Mouse (Mus musculus): ENCODE results near the gene Gid4.
"Not testable (repeated sequence)": the region's sequence is repeated elsewhere in the genome, so short reads cannot be mapped to it uniquely, and the experiment has no call there.

The Gid4 gene

DNA sequence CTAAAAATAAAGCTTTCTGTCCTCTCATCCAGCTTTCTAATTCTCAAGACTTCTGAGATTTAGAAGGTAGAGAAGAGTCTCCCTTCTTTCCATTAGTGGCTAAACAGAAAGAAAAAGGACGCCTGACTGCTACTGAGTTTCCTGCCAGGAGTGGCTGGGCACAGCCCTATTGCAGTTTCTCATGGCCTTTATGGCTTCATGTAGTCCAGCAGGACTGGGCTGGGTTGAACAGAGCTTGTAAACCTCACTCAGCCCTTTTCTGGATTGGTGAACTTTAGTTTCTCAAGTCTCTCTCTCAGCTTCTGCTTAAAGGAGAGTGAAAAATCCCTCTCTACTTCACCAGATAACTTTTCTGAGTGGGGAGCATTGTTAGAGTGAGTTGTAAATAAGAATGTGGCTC lies 9.5 kb downstream of the Gid4 start:
- in situ Hi-C loops (cut with MboI; ENCODE audit: low sequenced_read_pairs), result no loop called here

DNA sequence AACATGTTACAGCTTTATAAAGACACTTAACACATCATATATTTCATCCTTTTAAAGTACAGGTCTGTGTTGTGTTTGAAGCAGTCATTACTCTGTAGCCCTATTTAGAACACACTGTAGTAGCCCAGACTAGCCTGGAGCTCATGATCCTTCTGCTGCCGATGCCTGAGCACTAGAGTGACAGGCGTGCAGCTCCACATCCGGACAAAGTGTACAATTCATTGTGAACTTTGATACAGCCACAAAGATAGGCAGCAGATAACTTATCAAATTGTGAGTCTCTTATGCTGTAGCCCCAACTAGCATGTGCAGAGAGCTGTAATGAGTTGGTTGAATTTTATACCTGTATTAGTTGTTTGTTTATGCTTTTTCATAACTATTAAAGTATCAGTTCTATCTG lies 10.7 kb downstream of the Gid4 start:
- in situ Hi-C loops (cut with MboI; ENCODE audit: low sequenced_read_pairs), result no loop called here

DNA sequence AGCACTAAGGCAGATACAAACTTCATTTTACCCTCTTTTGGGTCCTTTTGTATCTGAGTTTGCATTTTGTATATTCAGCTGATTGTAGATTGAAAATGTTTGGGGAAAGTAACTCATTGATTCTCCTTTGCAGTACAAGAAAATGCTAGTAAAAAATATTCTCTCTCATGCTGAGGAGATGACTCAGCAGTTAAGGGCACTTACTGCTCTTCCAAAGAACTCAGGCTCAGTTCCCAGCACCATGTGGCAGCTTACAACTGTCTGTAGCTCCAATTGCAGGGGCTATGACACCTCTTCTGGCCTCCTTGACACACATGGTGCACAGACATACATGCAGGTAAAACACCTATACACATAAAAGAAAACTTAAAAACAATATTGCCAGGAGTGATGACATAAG lies 16.6 kb downstream of the Gid4 start:
- in situ Hi-C loops (cut with MboI; ENCODE audit: low sequenced_read_pairs), result no loop called here

DNA sequence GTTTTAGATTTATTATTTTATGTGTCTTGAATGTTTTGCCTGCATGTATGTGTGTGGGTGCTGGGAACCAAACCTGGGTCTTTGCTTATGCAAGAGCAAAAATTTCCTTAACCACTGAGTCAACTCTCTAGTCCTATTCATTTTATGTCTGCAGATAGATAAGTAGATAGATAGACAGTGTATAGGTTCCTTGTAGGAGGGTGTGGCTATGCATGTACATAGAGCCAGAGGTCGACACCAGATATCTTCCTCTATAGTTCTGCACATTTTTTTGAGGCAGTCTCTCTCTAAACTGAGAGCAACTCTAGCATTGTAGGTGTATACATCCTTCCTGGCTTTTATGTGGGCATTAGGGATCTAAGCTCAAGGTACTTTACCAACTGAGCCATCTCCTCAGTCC lies 18.2 kb downstream of the Gid4 start:
- in situ Hi-C loops (cut with MboI; ENCODE audit: low sequenced_read_pairs), result no loop called here

DNA sequence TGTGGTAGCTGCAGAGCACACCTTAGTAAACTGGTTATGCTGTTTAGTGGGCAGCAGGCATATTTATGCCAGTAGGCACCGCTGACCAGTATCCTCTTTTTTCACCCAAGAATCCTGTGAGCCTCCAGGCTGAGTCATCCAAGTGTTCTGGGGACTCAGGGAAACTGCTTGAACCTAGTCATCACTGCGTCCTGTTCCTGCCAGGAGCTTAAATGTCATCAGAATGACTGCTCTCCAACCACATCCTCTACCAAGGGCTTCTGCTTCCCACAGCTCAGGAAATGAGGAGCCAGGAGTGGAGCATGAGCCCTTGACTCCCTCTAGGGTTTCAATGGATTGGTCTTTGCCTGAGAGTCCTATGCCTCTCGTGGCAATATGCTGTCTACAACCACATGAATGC lies 19.7 kb downstream of the Gid4 start:
- in situ Hi-C loops (cut with MboI; ENCODE audit: low sequenced_read_pairs), result no loop called here

DNA sequence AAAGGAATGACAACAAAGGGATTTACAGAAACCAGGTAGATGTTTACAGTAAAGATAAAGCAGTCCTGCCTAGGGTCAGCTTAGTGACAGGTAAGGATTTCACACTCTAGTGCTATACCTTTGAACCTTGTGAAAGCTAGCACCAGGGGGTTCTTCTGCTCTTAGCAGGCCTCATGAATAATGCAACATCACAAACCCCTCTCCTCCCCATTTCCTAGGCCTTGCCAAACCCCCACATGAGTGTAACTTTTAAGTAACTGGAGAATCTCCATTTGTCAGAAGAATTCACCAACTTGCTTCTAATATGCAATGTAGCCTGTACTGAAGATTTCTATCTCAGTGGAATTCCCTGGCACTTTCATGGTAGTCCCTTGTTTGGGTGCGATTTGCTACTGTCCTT lies 22.7 kb downstream of the Gid4 start:
- in situ Hi-C loops (cut with MboI; ENCODE audit: low sequenced_read_pairs), result not testable (repeated sequence)

DNA sequence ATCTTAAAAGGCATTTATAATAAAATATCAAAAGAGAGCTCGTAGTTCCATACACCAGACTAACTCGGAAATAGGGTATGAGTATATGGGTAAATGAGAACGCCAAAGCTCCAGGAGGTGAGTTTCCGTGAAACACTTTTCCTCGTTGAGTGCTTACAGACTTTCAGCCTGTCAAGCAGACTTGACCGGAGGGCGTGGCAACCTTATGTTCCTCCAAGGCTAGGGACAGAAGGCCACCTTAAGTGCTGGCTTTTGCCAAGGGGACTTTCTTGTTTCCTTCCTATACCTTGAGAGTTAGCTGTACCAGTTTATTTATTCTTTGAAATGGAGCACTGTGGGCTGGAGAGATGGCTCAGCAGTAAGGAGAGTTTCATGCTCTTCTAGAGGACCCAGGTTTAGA lies 23.2 kb downstream of the Gid4 start:
- in situ Hi-C loops (cut with MboI; ENCODE audit: low sequenced_read_pairs), result no loop called here

DNA sequence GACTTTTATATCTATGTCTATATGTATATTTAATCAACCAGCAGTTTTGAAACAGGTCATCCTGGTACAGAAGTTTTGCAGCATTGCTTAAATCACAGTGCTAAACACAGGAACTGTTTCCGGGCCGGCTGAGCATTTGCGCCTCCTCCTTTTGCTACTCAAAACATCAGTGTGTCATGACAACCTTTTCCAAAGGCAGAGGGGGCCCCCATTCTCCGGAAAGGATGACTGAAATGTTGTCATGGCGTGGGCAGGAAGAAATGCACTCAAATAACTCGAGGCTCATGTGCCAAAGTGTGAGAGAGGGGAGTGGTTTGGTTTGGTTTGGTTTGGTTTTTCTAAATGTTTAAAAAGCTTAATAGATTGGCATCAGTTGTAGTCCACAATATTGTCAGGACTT lies 26.0 kb downstream of the Gid4 start:
- in situ Hi-C loops (cut with MboI; ENCODE audit: low sequenced_read_pairs), result no loop called here

DNA sequence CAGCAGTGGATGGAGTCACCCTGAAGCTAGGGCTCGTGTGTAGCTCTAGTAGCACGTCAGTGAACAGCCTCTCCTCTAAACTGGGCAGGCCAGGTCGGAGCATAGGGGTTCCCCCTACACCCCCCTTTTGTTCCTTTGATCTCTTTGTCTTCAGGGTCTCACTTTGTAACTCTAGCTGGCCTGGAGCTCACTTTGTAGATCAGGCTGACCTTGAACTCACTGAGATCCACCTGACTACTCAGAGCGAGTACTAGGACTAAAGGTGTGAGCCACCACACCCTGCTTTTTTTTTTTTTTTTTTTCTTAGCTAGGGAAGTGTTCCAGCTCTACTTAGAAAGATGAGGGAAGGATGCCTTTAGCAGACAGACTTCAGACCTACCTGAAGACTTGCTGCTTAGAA lies 27.1 kb downstream of the Gid4 start:
- in situ Hi-C loops (cut with MboI; ENCODE audit: low sequenced_read_pairs), result no loop called here

DNA sequence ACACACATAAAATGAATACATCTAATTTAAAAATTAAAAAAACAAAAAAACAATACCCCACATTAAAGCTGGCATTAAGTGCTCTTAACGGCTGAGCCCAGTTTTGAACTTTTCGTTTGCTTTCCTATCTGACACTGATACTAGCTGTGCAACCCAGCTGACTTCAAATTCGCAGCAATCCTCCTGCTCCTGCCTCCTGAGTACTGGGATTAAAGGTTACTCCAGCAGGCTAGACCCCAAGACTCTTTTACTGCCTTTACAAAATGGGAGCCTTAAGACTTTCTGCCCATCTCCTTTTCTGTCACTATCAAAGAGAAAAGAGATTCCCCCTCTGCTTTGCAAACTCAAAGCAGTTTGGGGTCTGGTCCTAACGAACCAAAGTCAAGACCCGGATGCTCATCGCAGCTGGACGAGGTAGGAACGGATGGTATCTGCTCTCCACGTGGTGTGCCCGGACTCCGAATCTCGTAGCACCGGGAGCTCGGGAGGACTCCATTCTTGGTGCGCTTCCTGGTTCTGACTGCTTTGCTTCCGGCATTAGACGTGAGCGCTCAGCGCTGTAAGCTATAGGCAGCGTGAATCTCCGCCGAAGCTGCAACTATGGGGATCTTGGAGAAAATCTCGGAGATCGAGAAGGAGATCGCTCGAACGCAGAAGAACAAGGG lies 37.3 kb downstream of the Gid4 start, which contains the start of gene Drg2:
Gene Drg2 (plus strand): TSS at position 512 of the 665 bp plus-strand sequence.
- in situ Hi-C loops (cut with MboI; ENCODE audit: low sequenced_read_pairs), result no loop called here

DNA sequence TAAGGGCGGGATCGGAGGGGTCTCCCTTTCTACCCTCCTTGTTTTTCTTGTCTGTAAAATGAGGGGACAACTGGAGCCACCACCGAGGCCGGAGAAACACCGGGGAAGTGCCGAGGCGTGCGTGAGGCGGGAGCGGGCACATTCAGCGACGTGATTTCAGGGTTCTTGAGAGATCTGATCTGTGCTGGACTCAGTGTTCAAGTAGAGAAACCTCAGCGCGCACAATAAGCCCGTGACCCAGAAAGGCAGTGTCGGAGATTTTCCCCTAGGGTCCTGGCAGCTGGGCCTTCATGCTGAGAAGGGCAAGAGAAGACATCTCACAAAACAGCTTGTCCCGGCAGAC lies 37.8 kb downstream of the Gid4 start:
- in situ Hi-C loops (cut with MboI; ENCODE audit: low sequenced_read_pairs), result no loop called here

DNA sequence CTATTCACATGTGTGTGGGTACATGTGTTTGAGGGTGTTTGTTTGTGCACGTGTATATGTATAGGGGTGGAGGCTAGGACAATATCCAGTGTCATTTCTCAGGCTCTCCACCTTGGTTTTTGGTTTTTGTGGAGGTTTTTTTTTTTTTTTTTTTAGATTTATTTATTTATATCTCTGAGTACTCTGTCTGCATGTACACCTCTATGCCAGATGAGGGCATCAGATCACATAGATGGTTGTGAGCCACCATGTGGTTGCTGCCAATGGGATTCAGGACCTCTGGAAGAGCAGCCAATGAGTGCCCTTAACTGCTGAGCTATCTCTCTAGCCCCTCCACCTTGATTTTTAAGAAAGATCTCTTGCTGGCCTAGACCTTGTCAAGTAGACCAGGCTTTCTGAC lies 41.0 kb downstream of the Gid4 start:
- in situ Hi-C loops (cut with MboI; ENCODE audit: low sequenced_read_pairs), result no loop called here

DNA sequence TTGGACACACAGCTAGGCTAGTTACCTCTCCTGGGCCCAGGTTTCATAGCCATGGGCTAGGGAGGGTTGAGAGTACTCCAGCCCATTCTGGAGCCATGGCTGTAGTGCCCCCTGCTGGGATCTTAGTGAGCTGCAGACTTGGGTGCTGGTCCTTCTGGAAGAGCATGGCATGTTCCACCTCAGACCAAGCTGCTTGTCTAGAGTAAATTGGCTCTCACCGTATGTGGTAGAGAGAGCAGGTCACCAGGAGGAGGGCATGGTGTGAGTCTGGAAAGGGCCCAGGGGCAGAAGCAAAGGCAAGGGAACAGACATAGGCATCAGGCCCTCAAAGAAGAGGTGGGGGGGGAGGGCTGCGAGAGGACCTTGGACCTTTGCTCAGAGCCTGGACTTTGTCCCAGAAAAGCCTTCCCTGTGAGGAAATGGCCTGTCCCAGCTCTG lies 49.0 kb downstream of the Gid4 start:
- in situ Hi-C loops (cut with MboI; ENCODE audit: low sequenced_read_pairs), result no loop called here

DNA sequence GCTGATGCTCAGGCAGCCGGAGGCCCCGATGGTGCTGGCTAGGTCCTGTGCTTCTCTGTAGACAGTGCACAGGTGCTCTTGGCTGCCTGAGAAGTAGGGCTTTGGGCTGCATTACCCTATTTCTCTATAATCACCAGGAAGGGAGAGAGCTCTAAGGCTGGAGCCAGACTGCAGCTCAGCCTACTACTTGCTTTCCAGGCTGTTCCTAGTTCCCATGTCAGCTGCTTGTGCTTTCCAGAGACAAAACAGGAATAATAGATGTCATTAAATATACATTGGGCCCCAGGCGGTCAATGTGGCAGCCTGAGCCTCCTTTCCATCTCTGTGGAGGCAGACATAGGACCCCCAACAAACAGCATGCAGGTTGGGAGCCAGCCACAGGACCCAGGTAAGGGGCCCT lies 52.1 kb downstream of the Gid4 start, which contains the start of gene Myo15:
Gene Myo15 (plus strand): TSS at position 301 of the 400 bp plus-strand sequence.
- in situ Hi-C loops (cut with MboI; ENCODE audit: low sequenced_read_pairs), result no loop called here

DNA sequence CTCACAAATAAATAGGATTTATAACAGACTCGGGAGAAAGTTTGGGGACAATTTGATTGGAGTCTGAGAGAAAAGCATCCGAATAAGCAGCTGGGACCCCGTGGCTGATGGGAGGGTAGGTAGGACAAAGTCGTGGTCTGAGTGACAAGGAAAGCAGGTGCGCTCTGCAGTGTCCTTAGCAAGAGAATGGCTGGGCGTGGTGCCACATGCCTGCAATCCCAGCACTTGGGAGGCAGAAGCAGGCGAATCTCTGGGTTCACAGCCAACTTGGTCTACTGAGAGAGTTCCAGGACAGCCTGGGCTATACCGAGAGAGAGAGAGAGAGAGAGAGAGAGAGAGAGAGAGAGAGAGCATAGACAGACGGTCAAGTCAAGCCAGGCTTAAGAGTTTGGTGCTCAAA lies 53.8 kb downstream of the Gid4 start:
- in situ Hi-C loops (cut with MboI; ENCODE audit: low sequenced_read_pairs), result no loop called here

DNA sequence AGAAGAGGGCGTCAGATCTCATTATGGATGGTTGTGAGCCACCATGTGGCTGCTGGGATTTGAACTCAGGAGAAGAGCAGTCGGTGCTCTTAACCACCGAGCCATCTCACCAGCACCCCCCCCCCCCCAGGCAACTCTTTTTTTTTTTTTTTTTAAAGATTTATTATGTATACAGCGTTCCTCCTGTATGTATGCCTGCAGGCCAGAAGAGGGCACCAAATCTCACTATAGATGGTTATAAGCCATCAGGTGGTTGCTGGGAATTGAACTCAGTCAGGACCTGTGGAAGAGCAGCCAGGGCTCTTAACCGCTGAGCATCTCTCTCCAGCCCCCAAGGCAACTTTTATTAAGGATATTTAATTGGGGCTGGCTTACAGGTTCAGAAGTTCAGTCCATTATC lies 57.6 kb downstream of the Gid4 start:
- in situ Hi-C loops (cut with MboI; ENCODE audit: low sequenced_read_pairs), result no loop called here

DNA sequence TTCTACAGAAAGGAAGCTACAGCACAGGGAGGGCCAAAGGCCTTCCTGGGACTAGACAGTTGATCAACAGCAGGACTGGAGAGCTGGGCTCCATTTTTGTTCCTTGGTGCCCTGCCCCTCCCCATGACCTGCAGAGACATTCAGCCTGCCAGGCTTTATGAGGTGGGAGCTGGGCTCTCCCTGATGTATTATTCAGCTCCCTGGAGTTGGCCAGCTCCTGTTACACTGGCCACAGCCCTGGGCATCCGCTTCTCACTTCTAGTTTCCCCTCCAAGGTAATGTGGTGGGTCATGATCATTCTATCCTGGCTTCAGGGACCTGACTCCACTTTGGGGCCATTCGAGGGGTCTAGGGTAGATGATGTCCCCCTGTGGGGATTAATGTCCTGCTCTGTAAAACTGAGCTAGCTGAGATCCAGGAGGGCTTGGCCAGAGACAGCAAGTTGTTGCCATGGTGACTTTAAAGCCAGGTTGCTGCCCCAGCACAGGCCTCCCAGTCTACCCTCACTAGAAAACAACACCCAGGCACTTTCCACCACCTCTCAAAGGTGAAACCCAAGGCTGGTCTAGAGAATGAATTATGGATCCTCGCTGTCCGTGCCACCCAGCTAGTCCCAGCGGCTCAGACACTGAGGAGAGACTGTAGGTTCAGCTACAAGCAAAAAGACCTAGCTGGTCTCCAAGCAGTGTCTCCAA lies 58.9 kb downstream of the Gid4 start:
- in situ Hi-C loops (cut with MboI; ENCODE audit: low sequenced_read_pairs), result no loop called here

DNA sequence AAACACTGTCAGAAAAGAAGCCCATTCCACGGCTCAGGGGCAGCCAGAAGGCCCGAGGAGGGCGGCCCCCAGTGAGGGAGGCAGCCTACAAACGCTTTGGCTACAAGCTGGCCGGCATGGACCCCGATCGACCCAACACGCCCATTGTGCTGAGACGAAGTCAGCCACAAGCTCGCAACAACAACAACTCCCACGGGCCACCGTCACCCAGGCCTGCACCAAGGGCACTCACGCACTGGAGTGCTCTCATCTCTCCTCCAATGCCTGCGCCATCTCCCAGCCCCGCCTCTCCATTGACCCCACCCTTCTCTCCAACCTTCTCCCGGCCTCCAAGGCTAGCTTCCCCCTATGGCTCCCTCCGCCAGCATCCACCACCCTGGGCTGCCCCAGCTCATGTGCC lies 61.2 kb downstream of the Gid4 start:
- in situ Hi-C loops (cut with MboI; ENCODE audit: low sequenced_read_pairs), result no loop called here

DNA sequence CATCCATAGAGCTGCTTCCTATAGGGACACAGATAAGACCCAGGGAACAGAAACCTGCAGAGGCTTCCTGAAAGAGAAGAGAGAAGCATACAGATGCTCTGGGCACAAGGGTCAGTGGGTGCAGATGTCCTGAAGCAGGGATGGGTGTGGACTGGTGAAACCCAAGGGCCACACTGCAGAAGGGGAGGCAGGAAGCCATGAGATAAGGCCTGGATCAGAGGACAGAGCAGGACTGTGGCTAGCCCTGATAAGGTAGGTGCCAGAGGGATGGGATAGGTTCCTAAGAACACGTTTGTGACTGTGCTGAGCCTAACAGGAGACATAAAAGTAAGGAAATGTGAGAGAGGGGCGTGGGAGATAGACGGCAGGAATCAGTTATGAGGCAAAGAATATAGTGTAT lies 69.3 kb downstream of the Gid4 start:
- in situ Hi-C loops (cut with MboI; ENCODE audit: low sequenced_read_pairs), result no loop called here

DNA sequence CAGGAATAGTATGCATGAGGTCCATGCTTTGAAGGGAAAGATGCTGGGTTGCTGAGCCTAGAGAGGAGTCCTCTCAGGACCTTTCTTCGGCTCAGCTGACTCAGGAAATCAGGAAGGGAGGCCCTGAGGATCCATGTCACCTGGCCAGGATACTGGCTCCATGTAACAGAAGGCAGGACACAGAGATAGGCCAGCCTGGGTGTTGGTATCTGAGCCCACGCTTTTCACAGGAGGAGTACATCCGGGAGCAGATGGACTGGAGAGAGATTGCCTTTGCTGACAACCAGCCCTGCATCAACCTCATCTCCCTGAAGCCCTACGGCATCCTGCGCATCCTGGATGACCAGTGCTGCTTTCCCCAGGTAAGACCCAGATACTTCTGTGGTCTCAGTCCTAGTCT lies 75.8 kb downstream of the Gid4 start:
- in situ Hi-C loops (cut with MboI; ENCODE audit: low sequenced_read_pairs), result no loop called here

DNA sequence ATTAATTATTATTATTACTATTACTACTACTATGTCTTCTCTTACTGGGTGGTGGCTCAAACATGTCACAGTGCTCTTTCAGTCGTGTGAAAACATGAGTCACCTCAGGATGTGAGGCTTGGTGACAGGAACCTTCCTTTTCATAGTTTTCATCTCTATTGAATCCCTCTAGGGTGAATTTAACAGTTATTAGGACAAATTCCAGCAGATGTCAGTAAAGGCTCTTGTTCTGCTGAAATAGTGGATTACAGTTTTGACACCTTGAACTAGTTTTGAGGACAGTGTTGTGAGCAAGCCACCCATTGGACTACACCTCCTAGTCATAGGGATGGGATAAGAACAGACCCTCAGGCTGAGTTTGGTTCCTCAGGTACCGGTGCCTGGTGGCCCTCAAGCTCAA lies 78.7 kb downstream of the Gid4 start:
- in situ Hi-C loops (cut with MboI; ENCODE audit: low sequenced_read_pairs), result no loop called here
